Mouse (Mus musculus) forebrain, embryonic 14.5 days (tissue): ENCODE measurements at regions not wholly inside any gene's neighbourhood (a gene's known extent, or its start where the extent isn't known, plus 50 kb on each side); places are given as distances from the start of the nearest gene placed in this dataset.
A peak's percentile ranks its signal among the peaks of the same experiment; 100 is the strongest.

Experiments
- ATAC-seq: fragments of 200-750 bp; cut with Nextera tagmentation; 2 replicates; pipeline ENCODE4 v1.8.0; 2017; ENCODE audit warnings: mild to moderate bottlenecking, moderate library complexity
- DNase-seq: peaks from one replicate; pipeline ENCODE4 v3.0.0-alpha.2; 2015; ENCODE audit warnings: low spot score
- H3K27ac ChIP-seq: fragments of 300-500 bp; sonication (generic); 2 replicates; pipeline ENCODE4 v1.5.1; 2014; ENCODE audit warnings: low read depth, mild to moderate bottlenecking, control low read depth, low read length, moderate library complexity
- H3K27me3 ChIP-seq: fragments of 300-500 bp; sonication (generic); replicated peaks from 2 replicates; pipeline ENCODE4 v1.6.1; 2014; ENCODE audit warnings: low read length, control low read depth, mixed read lengths; ENCODE audit not compliant: control insufficient read depth, insufficient read depth
- H3K36me3 ChIP-seq: fragments of 300-500 bp; sonication (generic); 2 replicates; pipeline ENCODE4 v1.6.1; 2014; ENCODE audit warnings: low read length, control low read depth; ENCODE audit not compliant: control insufficient read depth, insufficient read depth
- H3K4me1 ChIP-seq: fragments of 300-500 bp; sonication (generic); 2 replicates; pipeline ENCODE4 v1.6.1; 2014; ENCODE audit warnings: antibody characterized with exemption, low read length, control low read depth; ENCODE audit not compliant: control insufficient read depth, insufficient read depth
- H3K4me2 ChIP-seq: fragments of 300-500 bp; sonication (generic); 2 replicates; pipeline ENCODE4 v1.6.1; 2014; ENCODE audit warnings: mild to moderate bottlenecking, control low read depth, low read length
- H3K4me3 ChIP-seq: fragments of 300-500 bp; sonication (generic); 2 replicates; pipeline ENCODE4 v1.5.1; 2014; ENCODE audit warnings: low read depth, low read length, control low read depth
- H3K9ac ChIP-seq: fragments of 300-500 bp; sonication (generic); 2 replicates; pipeline ENCODE4 v1.6.1; 2014; ENCODE audit warnings: mild to moderate bottlenecking, low read length, control low read depth, moderate library complexity
- H3K9me3 ChIP-seq: fragments of 300-500 bp; sonication (generic); replicated peaks from 2 replicates; pipeline ENCODE4 v1.6.1; 2016; ENCODE audit warnings: low read length, control low read depth, mixed read lengths; ENCODE audit not compliant: control insufficient read depth
- WGBS: fragments of 180-500 bp; shearing (Covaris S2); extraction: QIAGEN DNeasy Blood & Tissue Kit; methylation state at CpG from one replicate; pipeline ENCODE4 v1.1.7; 2014; 5-methylcytosine and 5-hydroxymethylcytosine counted together

GRCm38 (mm10) chr9:43427007-43427406 is 116.4 kb downstream of the Trim29 start:
- Histone ChIP-seq H3K4me3 (no peak overlapping the region), H3K27me3 (no peaks in the 10 kb centered on the region), H3K27ac (no peak overlapping the region), H3K36me3 (no peaks in the 10 kb centered on the region), H3K4me2 (no peak overlapping the region), H3K4me1 (peaks cover 4% of the 10 kb centered on the region; the same call in 1 of the 2 replicates), H3K9ac (no peak overlapping the region), H3K9me3 (no peaks in the 10 kb centered on the region)
- 43% methylated on average over 7 of the region's 7 CpGs for WGBS
- DNase-seq (peak; percentile 23), ATAC-seq (no peak)

GRCm38 (mm10) chr9:43433953-43434352 is 123.3 kb downstream of the Trim29 start:
- Histone ChIP-seq H3K4me2 (no peak overlapping the region), H3K4me1 (peaks cover 9% of the 10 kb centered on the region; the same call in 1 of the 2 replicates), H3K4me3 (no peak overlapping the region), H3K27ac (no peak overlapping the region), H3K9me3 (no peaks in the 10 kb centered on the region), H3K9ac (no peak overlapping the region), H3K36me3 (no peaks in the 10 kb centered on the region), H3K27me3 (no peaks in the 10 kb centered on the region)
- ATAC-seq (no peak), DNase-seq (no peak)
- WGBS: 83% methylated on average over 3 of the region's 3 CpGs

GRCm38 (mm10) chr9:43438476-43438875 is 127.8 kb downstream of the Trim29 start:
- 84% methylated on average over 11 of the region's 11 CpGs for WGBS
- no peak for DNase-seq

GRCm38 (mm10) chr9:43440959-43441510 is 130.4 kb downstream of the Trim29 start:
- DNase-seq (peak; percentile 51), ATAC-seq (peak; percentile 40; the same call in 1 of the 2 replicates)
- Histone ChIP-seq H3K9ac (no peak overlapping the region), H3K4me2 (no peak overlapping the region), H3K27ac (no peak overlapping the region), H3K4me1 (no peaks in the 10 kb centered on the region), H3K4me3 (no peak overlapping the region), H3K27me3 (no peaks in the 10 kb centered on the region), H3K9me3 (no peaks in the 10 kb centered on the region), H3K36me3 (no peaks in the 10 kb centered on the region)
- 33% methylated on average over 5 of the region's 5 CpGs for WGBS

More at GRCm38 (mm10) chr9:43438476-43438875, 127.8 kb downstream of the Trim29 start:
- no peak for ATAC-seq
- Histone ChIP-seq H3K27me3 (no peaks in the 10 kb centered on the region), H3K9ac (no peak overlapping the region), H3K36me3 (no peaks in the 10 kb centered on the region), H3K9me3 (no peaks in the 10 kb centered on the region), H3K4me3 (no peak overlapping the region), H3K27ac (no peak overlapping the region), H3K4me1 (peaks cover 6% of the 10 kb centered on the region; the same call in 1 of the 2 replicates), H3K4me2 (no peak overlapping the region)

- no peak for DNase-seq
- WGBS: 100% methylated on average over 1 of the region's 1 CpGs
- no peak overlapping the region for H3K27ac ChIP-seq
- H3K36me3 ChIP-seq: no peaks in the 10 kb centered on the region
- H3K4me1 ChIP-seq: no peaks in the 10 kb centered on the region
- no peak overlapping the region for H3K4me3 ChIP-seq
- no peak overlapping the region for H3K9ac ChIP-seq
- H3K27me3 ChIP-seq: no peaks in the 10 kb centered on the region
- no peak overlapping the region for H3K4me2 ChIP-seq
- no peak for ATAC-seq
- H3K9me3 ChIP-seq: no peaks in the 10 kb centered on the region
These were observed 134.8 kb downstream of the Trim29 start for GRCm38 (mm10) chr9:43445491-43445890.

GRCm38 (mm10) chr9:43447372-43447771 is 136.7 kb downstream of the Trim29 start:
- WGBS: 79% methylated on average over 7 of the region's 7 CpGs
- no peaks in the 10 kb centered on the region for H3K9me3 ChIP-seq
- no peak overlapping the region for H3K9ac ChIP-seq
- no peak for DNase-seq
- ATAC-seq: no peak
- no peaks in the 10 kb centered on the region for H3K36me3 ChIP-seq
- no peaks in the 10 kb centered on the region for H3K4me1 ChIP-seq
- no peaks in the 10 kb centered on the region for H3K27me3 ChIP-seq
- H3K4me3 ChIP-seq: no peak overlapping the region
- no peak overlapping the region for H3K4me2 ChIP-seq
- no peak overlapping the region for H3K27ac ChIP-seq

- DNase-seq (no peak), ATAC-seq (no peak)
- no peak overlapping the region for H3K4me3 ChIP-seq
- H3K27me3 ChIP-seq: 0 out of 2 replicates have a peak, but pooled peaks cover 2% of the 10 kb centered on the region
- H3K4me2 ChIP-seq: no peak overlapping the region
- no peaks in the 10 kb centered on the region for H3K36me3 ChIP-seq
- H3K9me3 ChIP-seq: no peaks in the 10 kb centered on the region
- no peak overlapping the region for H3K9ac ChIP-seq
- no peaks in the 10 kb centered on the region for H3K4me1 ChIP-seq
- WGBS: 88% methylated on average over 5 of the region's 5 CpGs
- H3K27ac ChIP-seq: no peak overlapping the region
These were observed 138.3 kb downstream of the Trim29 start for GRCm38 (mm10) chr9:43448981-43449380.

- no peaks in the 10 kb centered on the region for H3K4me1 ChIP-seq
- H3K9me3 ChIP-seq: no peaks in the 10 kb centered on the region
- no peak for ATAC-seq
- DNase-seq: no peak
- no peak overlapping the region for H3K4me3 ChIP-seq
- H3K9ac ChIP-seq: no peak overlapping the region
- H3K36me3 ChIP-seq: no peaks in the 10 kb centered on the region
- peaks cover 13% of the 10 kb centered on the region; the same call in 1 of the 2 replicates for H3K27me3 ChIP-seq
- 3% methylated on average over 14 of the region's 14 CpGs for WGBS
- H3K4me2 ChIP-seq: peak overlapping the region; percentile 24
- no peak overlapping the region for H3K27ac ChIP-seq
These were observed 143.4 kb downstream of the Trim29 start for GRCm38 (mm10) chr9:43453953-43454582.

- H3K9me3 ChIP-seq: no peaks in the 10 kb centered on the region
- H3K4me3 ChIP-seq: no peak overlapping the region
- H3K27me3 ChIP-seq: peaks cover 13% of the 10 kb centered on the region; the same call in 1 of the 2 replicates
- H3K4me2 ChIP-seq: no peak overlapping the region
- no peak overlapping the region for H3K27ac ChIP-seq
- no peaks in the 10 kb centered on the region for H3K36me3 ChIP-seq
- DNase-seq: no peak
- 90% methylated on average over 2 of the region's 2 CpGs for WGBS
- H3K4me1 ChIP-seq: 0 out of 2 replicates have a peak, but pooled peaks cover under 1% of the 10 kb centered on the region
- no peak for ATAC-seq
- no peak overlapping the region for H3K9ac ChIP-seq
These were observed 147.1 kb downstream of the Trim29 start for GRCm38 (mm10) chr9:43457736-43458135.
